Mouse (Mus musculus) megakaryocyte, embryonic 14.5 days (primary cell): ENCODE measurements around the gene Apoh.

ENCODE experiments used
- FLI1 ChIP-seq: IDR thresholded peaks from 2 replicates; pipeline ENCODE4 v1.6.1; 2012; ENCODE audit warnings: low read length, inconsistent platforms, mixed read lengths
- GATA1 ChIP-seq: IDR thresholded peaks from 3 replicates; pipeline ENCODE4 v1.6.1; 2012; ENCODE audit warnings: mixed read lengths, low read length, inconsistent platforms, borderline replicate concordance

DNA sequence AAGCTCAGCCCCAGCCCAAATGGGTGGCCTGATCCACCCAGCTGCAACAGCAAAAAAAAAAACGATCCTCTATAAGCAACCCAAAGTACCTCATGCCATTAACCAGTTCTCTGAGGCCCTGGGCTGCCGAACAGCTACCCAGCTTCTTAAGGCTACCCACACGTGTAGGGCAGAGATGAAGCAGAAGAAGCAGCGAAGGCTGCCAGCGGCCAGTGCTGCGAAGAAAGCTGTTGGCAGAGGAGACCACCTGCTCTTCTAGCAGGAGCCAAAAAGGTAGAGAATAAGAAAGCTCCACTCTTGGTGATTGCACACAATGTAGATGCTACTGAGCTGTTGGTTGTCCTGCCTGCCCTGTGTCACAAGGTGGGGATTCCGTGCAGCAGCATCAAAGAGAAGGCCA is 80.1 kb downstream of the Apoh start:
- TF ChIP-seq FLI1 = no peak
- no peak for TF ChIP-seq GATA1
